Mouse (Mus musculus) C2C12 (cell line): ENCODE measurements around the gene Gpbp1.

ENCODE experiments used
- CTCF ChIP-seq: IDR thresholded peaks from one replicate; pipeline ENCODE4 v1.5.1; 2011; ENCODE audit not compliant: control insufficient read depth, insufficient read depth, insufficient read length
- FOSL1 ChIP-seq: IDR thresholded peaks from one replicate; pipeline ENCODE4 v1.8.0; 2011; ENCODE audit warnings: mild to moderate bottlenecking, low read length; ENCODE audit not compliant: poor library complexity, insufficient read depth, severe bottlenecking

- TF ChIP-seq CTCF (no peak), FOSL1 (no peak)
Observed at GRCm38 (mm10) chr13:111395528-111395927, 94.4 kb downstream of the Gpbp1 start.
